Mouse (Mus musculus): ENCODE measurements around the gene Trafd1. TPM values are rescaled to one million over a fixed set of nuclear protein-coding genes. Genes with fewer than 3 reads are reported as not detected.

Gene Trafd1
- 24.5 TPM for polyA plus RNA-seq (2014; fragmentation: Illumina TruSeq; extraction: RNeasy Lipid Tissue Mini Kit (QIAGEN cat#74804); ENCODE audit: low read depth, low replicate concordance)

GRCm38 (mm10) chr5:121385461-121386119 lies at the start of gene Trafd1:
Gene Trafd1 (minus strand): TSS chr5:121385632.

DNA sequence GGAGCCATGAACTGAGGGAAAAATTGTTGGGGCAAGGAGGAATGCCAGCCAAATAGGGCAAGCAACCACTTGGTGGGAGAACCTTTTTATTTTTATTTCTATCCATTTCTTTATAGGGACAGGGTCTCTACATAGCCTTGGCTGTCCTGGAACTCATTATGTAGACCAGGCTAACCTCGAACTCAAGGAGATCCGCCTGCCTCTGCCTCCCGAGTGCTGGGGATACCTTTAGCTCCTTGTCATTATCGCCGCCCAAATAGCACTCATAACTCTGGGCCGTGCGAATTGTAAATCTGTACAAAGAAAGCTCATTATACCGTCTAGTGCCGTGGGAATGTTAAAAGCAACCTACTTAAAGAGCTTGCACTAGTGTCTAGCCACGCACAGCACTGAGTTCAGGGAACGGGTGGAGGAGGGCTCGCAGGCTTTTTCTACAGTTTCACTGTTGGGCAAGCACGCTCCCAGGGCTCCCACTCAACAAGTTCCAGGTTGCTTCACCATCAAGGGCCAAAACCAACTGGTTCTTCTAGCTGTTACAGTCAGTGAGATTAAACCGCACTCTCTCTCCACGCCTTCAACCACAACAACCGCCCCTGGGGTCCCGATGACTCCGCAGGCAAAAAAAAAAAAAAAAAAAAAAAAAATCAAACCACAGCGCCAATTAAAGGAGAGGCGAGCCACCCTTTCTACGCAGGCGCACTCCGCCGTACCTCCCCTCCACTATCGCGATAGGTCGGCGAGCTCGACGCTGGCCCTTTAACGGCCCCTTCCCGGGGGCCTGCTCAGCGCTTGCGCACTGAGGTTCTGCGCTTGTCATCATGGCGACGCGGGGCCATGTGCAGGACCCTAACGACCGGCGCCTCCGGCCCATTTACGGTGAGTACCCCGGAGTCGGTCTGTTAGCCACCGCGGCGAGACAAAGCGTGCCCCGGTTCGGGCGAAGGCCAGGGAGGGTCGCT lies 12.0 kb upstream of the Trafd1 start, which contains the start of gene Naa25:
Naa25 (plus strand) TSS at position 750 of the 959 bp plus-strand sequence.

Other genes starting within 250 kb of the Trafd1 start
- 26.6 TPM for gene Ptpn11, start 194.2 kb downstream of the Trafd1 start, polyA plus RNA-seq (2014; fragmentation: Illumina TruSeq; extraction: RNeasy Lipid Tissue Mini Kit (QIAGEN cat#74804); ENCODE audit: low read depth, low replicate concordance)
- 257 TPM for gene Rpl6, start 181.2 kb downstream of the Trafd1 start, polyA plus RNA-seq (2014; fragmentation: Illumina TruSeq; extraction: RNeasy Lipid Tissue Mini Kit (QIAGEN cat#74804); ENCODE audit: low read depth, low replicate concordance)
- 4.0 TPM for gene Hectd4, start 165.4 kb downstream of the Trafd1 start, polyA plus RNA-seq (2014; fragmentation: Illumina TruSeq; extraction: RNeasy Lipid Tissue Mini Kit (QIAGEN cat#74804); ENCODE audit: low read depth, low replicate concordance)
- gene Naa25, start 12.3 kb upstream of the Trafd1 start, polyA plus RNA-seq (2014; fragmentation: Illumina TruSeq; extraction: RNeasy Lipid Tissue Mini Kit (QIAGEN cat#74804); ENCODE audit: low read depth, low replicate concordance) = 27.3 TPM
- gene Tmem116, start 66.3 kb upstream of the Trafd1 start, polyA plus RNA-seq (2014; fragmentation: Illumina TruSeq; extraction: RNeasy Lipid Tissue Mini Kit (QIAGEN cat#74804); ENCODE audit: low read depth, low replicate concordance) = not detected
- 10.6 TPM for gene Erp29, start 66.9 kb upstream of the Trafd1 start, polyA plus RNA-seq (2014; fragmentation: Illumina TruSeq; extraction: RNeasy Lipid Tissue Mini Kit (QIAGEN cat#74804); ENCODE audit: low read depth, low replicate concordance)
- not detected for gene Adam1b, start 117.8 kb upstream of the Trafd1 start, polyA plus RNA-seq (2014; fragmentation: Illumina TruSeq; extraction: RNeasy Lipid Tissue Mini Kit (QIAGEN cat#74804); ENCODE audit: low read depth, low replicate concordance)
- gene Adam1a, start 159.8 kb upstream of the Trafd1 start, polyA plus RNA-seq (2014; fragmentation: Illumina TruSeq; extraction: RNeasy Lipid Tissue Mini Kit (QIAGEN cat#74804); ENCODE audit: low read depth, low replicate concordance) = 4.4 TPM
- 1.9 TPM for gene Gm42878, start 159.8 kb upstream of the Trafd1 start, polyA plus RNA-seq (2014; fragmentation: Illumina TruSeq; extraction: RNeasy Lipid Tissue Mini Kit (QIAGEN cat#74804); ENCODE audit: low read depth, low replicate concordance)
- gene Mapkapk5, start 160.3 kb upstream of the Trafd1 start, polyA plus RNA-seq (2014; fragmentation: Illumina TruSeq; extraction: RNeasy Lipid Tissue Mini Kit (QIAGEN cat#74804); ENCODE audit: low read depth, low replicate concordance) = 84.6 TPM
- 22.8 TPM for gene Aldh2, start 208.2 kb upstream of the Trafd1 start, polyA plus RNA-seq (2014; fragmentation: Illumina TruSeq; extraction: RNeasy Lipid Tissue Mini Kit (QIAGEN cat#74804); ENCODE audit: low read depth, low replicate concordance)
- gene Acad12, start 233.3 kb upstream of the Trafd1 start, polyA plus RNA-seq (2014; fragmentation: Illumina TruSeq; extraction: RNeasy Lipid Tissue Mini Kit (QIAGEN cat#74804); ENCODE audit: low read depth, low replicate concordance) = 5.8 TPM

Data from sigmoid colon, adult 10 weeks (tissue).